Mouse (Mus musculus) forebrain, embryonic 16.5 days (tissue): ENCODE data around the gene Crcp. TPM values are rescaled to one million over a fixed set of nuclear protein-coding genes. Genes with fewer than 3 reads are reported as not detected.

Experiments used
- ATAC-seq: fragments of 200-750 bp; cut with Nextera tagmentation; 2 replicates; pipeline ENCODE4 v1.8.0; 2017; ENCODE audit warnings: mild to moderate bottlenecking, moderate library complexity
- H3K27ac ChIP-seq: fragments of 300-500 bp; sonication (generic); 2 replicates; pipeline ENCODE4 v1.5.1; 2014; ENCODE audit warnings: low read length, control low read depth
- H3K27me3 ChIP-seq: fragments of 300-500 bp; sonication (generic); replicated peaks from 2 replicates; pipeline ENCODE4 v1.6.1; 2014; ENCODE audit warnings: low read length; ENCODE audit not compliant: control insufficient read depth, insufficient read depth
- H3K36me3 ChIP-seq: fragments of 300-500 bp; sonication (generic); 2 replicates; pipeline ENCODE4 v1.6.1; 2014; ENCODE audit not compliant: control insufficient read depth, insufficient read depth
- H3K4me1 ChIP-seq: fragments of 300-500 bp; sonication (generic); replicated peaks from 2 replicates; pipeline ENCODE4 v1.6.1; 2014; ENCODE audit warnings: low read length; ENCODE audit not compliant: control insufficient read depth, insufficient read depth
- H3K4me2 ChIP-seq: fragments of 300-500 bp; sonication (generic); 2 replicates; pipeline ENCODE4 v1.6.1; 2014; ENCODE audit warnings: mild to moderate bottlenecking, low read length, control low read depth
- H3K4me3 ChIP-seq: fragments of 300-500 bp; sonication (generic); replicated peaks from 2 replicates; pipeline ENCODE4 v1.5.1; 2014; ENCODE audit warnings: mild to moderate bottlenecking, low read length, control low read depth
- H3K9ac ChIP-seq: fragments of 300-500 bp; sonication (generic); replicated peaks from 2 replicates; pipeline ENCODE4 v1.6.1; 2014; ENCODE audit warnings: low read depth, low read length, control low read depth
- H3K9me3 ChIP-seq: fragments of 300-500 bp; sonication (generic); 2 replicates; pipeline ENCODE4 v1.6.1; 2016; ENCODE audit warnings: low read length; ENCODE audit not compliant: control insufficient read depth
- WGBS: fragments of 180-500 bp; shearing (Covaris S2); extraction: QIAGEN DNeasy Blood & Tissue Kit; methylation state at CpG from one replicate; pipeline ENCODE4 v1.1.7; 2014; 5-methylcytosine and 5-hydroxymethylcytosine counted together
- polyA plus RNA-seq: library from polyadenylated mRNA; unstranded; fragments of >200 nt; fragmentation: Nextera tagmentation; extraction: Ambion mirVana; gene quantifications from 2 replicates; pipeline ENCODE4 v1.2.1, GENCODE M21; 2015

Gene Crcp
- polyA plus RNA-seq, 1 experiment from 2014 or later: 81.4 TPM

- Histone ChIP-seq H3K4me2 (no peak overlapping the region), H3K36me3 (0 out of 2 replicates have a peak, but pooled peaks cover 3% of the 10 kb centered on the region), H3K27me3 (no peaks in the 10 kb centered on the region), H3K27ac (no peak overlapping the region), H3K4me1 (no peaks in the 10 kb centered on the region), H3K4me3 (no peak overlapping the region), H3K9me3 (no peaks in the 10 kb centered on the region), H3K9ac (no peak overlapping the region)
- 80% methylated on average over 2 of the region's 2 CpGs for WGBS
- ATAC-seq: no peak
Observed at GRCm38 (mm10) chr5:130062096-130062495, 33.0 kb downstream of the Crcp start.

GRCm38 (mm10) chr5:130063760-130064159, 34.7 kb downstream of the Crcp start:
- Histone ChIP-seq H3K27ac (no peak overlapping the region), H3K9me3 (no peaks in the 10 kb centered on the region), H3K9ac (no peak overlapping the region), H3K4me2 (no peak overlapping the region), H3K36me3 (0 out of 2 replicates have a peak, but pooled peaks cover 3% of the 10 kb centered on the region), H3K27me3 (no peaks in the 10 kb centered on the region), H3K4me3 (no peak overlapping the region), H3K4me1 (no peaks in the 10 kb centered on the region)
- ATAC-seq: no peak
- WGBS: 83% methylated on average over 2 of the region's 2 CpGs

- H3K9ac ChIP-seq: no peak overlapping the region
- H3K36me3 ChIP-seq: no peaks in the 10 kb centered on the region
- ATAC-seq: no peak
- no peak overlapping the region for H3K27ac ChIP-seq
- no peak overlapping the region for H3K4me3 ChIP-seq
- H3K4me1 ChIP-seq: no peaks in the 10 kb centered on the region
- H3K27me3 ChIP-seq: no peaks in the 10 kb centered on the region
- no peak overlapping the region for H3K4me2 ChIP-seq
- H3K9me3 ChIP-seq: no peaks in the 10 kb centered on the region
- 95% methylated on average over 1 of the region's 1 CpGs for WGBS
Observed at GRCm38 (mm10) chr5:130065579-130065978, 36.5 kb downstream of the Crcp start.

- Histone ChIP-seq H3K4me3 (no peak overlapping the region), H3K4me2 (no peak overlapping the region), H3K9me3 (no peaks in the 10 kb centered on the region), H3K27me3 (no peaks in the 10 kb centered on the region), H3K4me1 (no peaks in the 10 kb centered on the region), H3K36me3 (no peaks in the 10 kb centered on the region), H3K9ac (no peak overlapping the region), H3K27ac (no peak overlapping the region)
- ATAC-seq: no peak
- WGBS: 79% methylated on average over 3 of the region's 3 CpGs
Observed at GRCm38 (mm10) chr5:130067841-130068264, 38.8 kb downstream of the Crcp start.

- 93% methylated on average over 6 of the region's 6 CpGs for WGBS
- H3K27ac ChIP-seq: no peak within 1 kb of the TSS
- no peak for ATAC-seq
- no peaks in the 10 kb centered on the region for H3K27me3 ChIP-seq
- no peak within 1 kb of the TSS for H3K4me3 ChIP-seq
- no peak within 1 kb of the TSS for H3K4me2 ChIP-seq
- no peaks in the 10 kb centered on the region for H3K4me1 ChIP-seq
- no peaks in the 10 kb centered on the region for H3K36me3 ChIP-seq
- no peaks in the 10 kb centered on the region for H3K9me3 ChIP-seq
- no peak within 1 kb of the TSS for H3K9ac ChIP-seq
Observed at GRCm38 (mm10) chr5:130073026-130073425, 43.9 kb downstream of the Crcp start, which contains the start of gene Tpst1. Gene Tpst1 (plus strand): TSS chr5:130073326.

GRCm38 (mm10) chr5:130074491-130074890, 45.4 kb downstream of the Crcp start:
- Histone ChIP-seq H3K27ac (no peak overlapping the region), H3K9ac (no peak overlapping the region), H3K4me1 (peaks cover 4% of the 10 kb centered on the region), H3K27me3 (no peaks in the 10 kb centered on the region), H3K36me3 (no peaks in the 10 kb centered on the region), H3K9me3 (no peaks in the 10 kb centered on the region), H3K4me3 (no peak overlapping the region), H3K4me2 (no peak overlapping the region)
- 68% methylated on average over 6 of the region's 6 CpGs for WGBS
- ATAC-seq: no peak

- no peaks in the 10 kb centered on the region; the same call in 1 of the 2 replicates for H3K36me3 ChIP-seq
- no peak for ATAC-seq
- H3K4me2 ChIP-seq: no peak overlapping the region
- H3K9me3 ChIP-seq: no peaks in the 10 kb centered on the region
- no peak overlapping the region for H3K9ac ChIP-seq
- H3K27me3 ChIP-seq: no peaks in the 10 kb centered on the region
- 68% methylated on average over 6 of the region's 6 CpGs for WGBS
- H3K4me3 ChIP-seq: no peak overlapping the region
- H3K27ac ChIP-seq: no peak overlapping the region
- peaks cover 10% of the 10 kb centered on the region for H3K4me1 ChIP-seq
Observed at GRCm38 (mm10) chr5:130076396-130076795, 47.3 kb downstream of the Crcp start.

GRCm38 (mm10) chr5:130078096-130078833, 49.2 kb downstream of the Crcp start:
- 87% methylated on average over 9 of the region's 9 CpGs for whole genome bisulfite sequencing
- H3K27me3 ChIP-seq: no peaks in the 10 kb centered on the region
- H3K36me3 ChIP-seq: no peaks in the 10 kb centered on the region; the same call in 1 of the 2 replicates
- no peak overlapping the region for H3K4me3 ChIP-seq
- no peak for ATAC-seq
- H3K4me2 ChIP-seq: no peak overlapping the region
- H3K4me1 ChIP-seq: peaks cover 10% of the 10 kb centered on the region
- H3K9me3 ChIP-seq: no peaks in the 10 kb centered on the region
- H3K27ac ChIP-seq: no peak overlapping the region
- no peak overlapping the region for H3K9ac ChIP-seq

GRCm38 (mm10) chr5:130078834-130079156, 49.7 kb downstream of the Crcp start:
- Histone ChIP-seq H3K27me3 (no peaks in the 10 kb centered on the region), H3K27ac (0 out of 2 replicates have a peak overlapping the region, but pooled peaks have one; percentile 42), H3K4me3 (peak overlapping the region; percentile 73), H3K36me3 (no peaks in the 10 kb centered on the region; the same call in 1 of the 2 replicates), H3K9me3 (no peaks in the 10 kb centered on the region), H3K4me1 (peaks cover 10% of the 10 kb centered on the region), H3K4me2 (peak overlapping the region; percentile 72), H3K9ac (peak overlapping the region; percentile 86)
- 40% methylated on average over 6 of the region's 6 CpGs for WGBS
- ATAC-seq: peak; percentile 13; the same call in 1 of the 2 replicates
